Mouse (Mus musculus): Measurements from ENCODE around the gene Pgr15l.

The Pgr15l gene

GRCm38 (mm10) chrX:97072369-97072768 lies at the start of gene Pgr15l:
Gene Pgr15l, plus strand, starts transcription at chrX:97072596.
- DNase-seq (ENCODE audit: low spot score): peak; percentile 39

- DNase-seq (ENCODE audit: low spot score): no peak
Observed at GRCm38 (mm10) chrX:97027540-97027939, 44.9 kb upstream of the Pgr15l start.

GRCm38 (mm10) chrX:97069816-97070215 lies 2.6 kb upstream of the Pgr15l start:
- DNase-seq (ENCODE audit: low spot score): peak; percentile 46

Measured in testis, postnatal 10 days (tissue).